Mouse (Mus musculus): ENCODE data around the gene Dynlt1f.
"Not testable (repeated sequence)": the region's sequence is repeated elsewhere in the genome, so short reads cannot be mapped to it uniquely, and the experiment has no call there.

Dynlt1f gene

GRCm38 (mm10) chr17:6620730-6621451 is 34.8 kb downstream of the Dynlt1f start:
- peak; percentile 52 for DNase-seq

- not testable (repeated sequence) for DNase-seq
These were observed 35.7 kb downstream of the Dynlt1f start for GRCm38 (mm10) chr17:6620035-6620434.

DNA sequence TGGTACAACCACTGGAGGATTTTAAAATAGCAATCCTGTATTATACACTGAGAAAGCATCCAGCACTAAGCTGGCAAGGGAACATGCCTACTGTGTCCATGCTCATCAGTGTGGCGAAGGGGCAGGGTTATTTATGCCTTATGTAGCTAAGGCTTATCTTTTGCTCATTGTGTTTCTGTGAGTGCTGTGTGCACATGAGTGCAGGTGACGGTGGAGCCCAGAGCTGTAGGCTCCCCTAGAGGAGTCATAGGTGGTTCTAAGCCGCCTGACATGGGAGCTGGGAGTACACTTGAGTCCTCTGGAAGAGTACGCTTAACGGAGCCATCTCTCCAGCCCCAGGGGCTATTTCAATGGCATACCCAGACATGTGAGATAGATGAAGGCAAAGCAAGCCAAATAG is 36.4 kb downstream of the Dynlt1f start:
- DNase-seq: not testable (repeated sequence)

GRCm38 (mm10) chr17:6617689-6618400 is 37.9 kb downstream of the Dynlt1f start:
- not testable (repeated sequence) for DNase-seq

GRCm38 (mm10) chr17:6616731-6617130 is 39.0 kb downstream of the Dynlt1f start:
- DNase-seq: not testable (repeated sequence)

GRCm38 (mm10) chr17:6614316-6614715 is 41.4 kb downstream of the Dynlt1f start:
- DNase-seq: not testable (repeated sequence)

DNA sequence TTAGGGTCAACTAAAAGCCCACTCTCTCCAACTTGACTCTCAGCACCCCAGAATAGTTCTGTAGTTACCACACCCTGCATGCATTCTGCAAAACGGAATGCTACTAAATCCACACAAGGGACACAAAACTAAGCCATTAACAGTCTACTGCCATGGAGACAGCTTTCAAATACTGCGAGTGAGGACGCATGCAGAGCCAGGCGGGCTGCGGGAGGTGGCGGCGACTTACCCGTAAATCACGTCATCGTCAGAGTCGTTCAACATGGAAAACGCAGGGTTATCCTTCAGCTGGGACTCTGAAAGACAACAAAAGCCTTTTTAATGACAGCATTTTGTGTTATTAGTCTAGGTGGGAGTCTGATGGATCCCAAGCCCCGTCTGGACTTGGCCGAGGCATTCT is 42.2 kb downstream of the Dynlt1f start:
- DNase-seq: not testable (repeated sequence)

- not testable (repeated sequence) for DNase-seq
These were observed 50.4 kb downstream of the Dynlt1f start for GRCm38 (mm10) chr17:6605347-6605746.

DNA sequence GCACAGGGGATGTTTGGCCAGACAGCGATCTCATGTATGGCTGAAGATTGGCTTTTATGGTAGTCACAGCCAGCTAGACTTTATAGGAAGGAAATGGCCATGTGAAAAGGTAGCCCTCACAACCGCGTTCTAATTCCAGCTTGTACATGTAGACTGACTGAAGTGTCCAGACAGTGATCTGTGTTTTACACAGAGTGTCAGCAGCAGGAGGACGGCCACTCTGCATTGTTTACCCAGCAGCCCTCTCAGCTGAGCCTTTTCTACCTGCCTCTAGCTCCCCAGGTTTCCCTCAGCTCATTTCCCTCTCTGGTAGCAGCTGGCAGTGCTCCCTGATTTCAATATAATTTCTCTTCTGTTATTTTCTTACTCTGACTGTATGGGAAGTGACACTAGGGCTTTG is 53.5 kb downstream of the Dynlt1f start:
- DNase-seq: not testable (repeated sequence)

- peak; percentile 71 for DNase-seq
These were observed 54.3 kb downstream of the Dynlt1f start, which contains the start of gene Dynlt1c for GRCm38 (mm10) chr17:6601204-6601911. TSS of gene Dynlt1c (plus strand) at chr17:6601671.

DNA sequence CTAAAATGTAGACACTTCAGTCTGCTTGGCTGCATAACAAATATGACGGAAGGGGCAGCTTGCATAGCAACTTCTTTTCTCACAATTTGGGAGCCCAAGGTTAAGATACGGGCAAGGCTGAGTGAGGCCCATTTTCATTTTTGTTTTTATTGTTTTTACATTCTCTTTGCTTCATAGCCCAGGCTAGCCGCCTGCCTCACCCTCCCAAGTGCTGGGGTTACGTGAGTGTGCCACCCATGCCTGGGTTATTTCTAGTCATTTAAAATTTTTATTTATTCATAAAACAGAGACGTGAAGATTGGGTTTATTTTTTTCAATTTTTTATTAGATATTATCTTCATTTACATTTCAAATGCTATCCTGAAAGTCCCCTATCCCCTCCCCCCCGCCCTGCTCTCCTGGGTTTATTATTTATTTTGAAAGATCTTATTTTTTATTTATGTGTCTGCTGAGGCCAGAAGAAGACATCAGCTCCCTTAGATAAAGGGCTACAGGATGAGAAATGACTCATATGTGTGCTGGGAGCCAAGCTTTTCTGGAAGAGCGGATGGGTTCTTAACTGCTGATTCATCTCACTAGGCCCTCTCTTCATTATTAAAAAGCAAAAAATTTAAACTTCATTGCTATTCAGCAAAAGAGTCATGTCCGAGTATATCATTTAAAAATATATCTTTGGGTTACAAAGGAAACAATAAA is 55.3 kb downstream of the Dynlt1f start:
- not testable (repeated sequence) for DNase-seq

DNA sequence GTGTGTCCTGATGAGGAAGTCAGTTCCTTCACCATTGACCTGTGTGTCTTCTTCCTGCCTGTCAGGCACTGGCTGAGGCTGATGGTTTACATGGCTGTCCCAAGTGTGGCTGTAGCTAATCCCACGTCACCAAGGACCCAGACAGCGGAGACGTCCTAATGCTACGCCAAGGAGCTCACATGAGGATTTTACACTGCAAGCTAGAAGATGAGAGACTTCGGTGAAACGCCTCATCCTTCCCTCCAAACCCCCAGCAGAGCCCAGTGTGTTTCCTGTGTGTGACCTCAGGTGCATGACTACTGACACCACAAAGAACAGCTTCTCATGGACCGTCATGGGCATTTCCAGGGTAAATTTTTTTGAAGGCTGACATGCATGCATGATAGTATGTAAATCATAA is 57.3 kb downstream of the Dynlt1f start:
- not testable (repeated sequence) for DNase-seq
